Mouse (Mus musculus): ENCODE data around the gene Sln. TPM values are rescaled to one million over a fixed set of nuclear protein-coding genes. Genes with fewer than 3 reads are reported as not detected.
A peak's percentile ranks its signal among the peaks of the same experiment; 100 is the strongest.

The Sln gene
- polyA plus RNA-seq, 1 experiment: not detected

DNA sequence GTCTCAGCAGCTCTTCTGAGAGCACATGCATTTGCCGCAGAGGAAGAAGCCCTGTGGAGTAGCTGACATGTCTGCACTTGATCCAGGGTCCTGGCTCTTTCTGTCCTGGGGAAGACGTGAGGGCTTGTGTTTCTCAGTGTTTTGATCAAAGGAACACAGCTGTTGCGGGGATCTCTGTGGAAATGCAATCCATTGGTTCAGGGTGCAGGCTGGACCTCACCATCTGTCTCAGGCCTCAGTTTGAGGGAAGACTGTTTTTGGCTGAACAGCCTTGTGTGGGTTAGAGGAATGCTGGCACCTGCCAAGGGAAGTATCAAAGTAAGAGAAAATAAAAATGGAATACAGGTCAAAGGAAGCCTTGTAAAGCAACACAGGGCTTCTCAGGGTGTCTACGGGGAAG, 14.0 kb upstream of the Sln start:
- TF ChIP-seq POLR2AphosphoS2 (IDR thresholded peaks at IDR 0.05; ENCODE audit: insufficient read length, low read depth) (no peak), TCF3 (IDR thresholded peaks at IDR 0.05; ENCODE audit: insufficient read length, low read depth) (peak; percentile 14), TCF12 (IDR thresholded peaks at IDR 0.05; ENCODE audit: insufficient read depth, poor library complexity, severe bottlenecking) (peak; percentile 71), MYOG (IDR thresholded peaks at IDR 0.05; ENCODE audit: control insufficient read depth in 1 of 3, insufficient read depth in 1 of 3, insufficient read length in 2 of 3, low read depth in 2 of 3) (peak in 2 of 3 experiments; percentile 70 to 90), REST (IDR thresholded peaks at IDR 0.05; ENCODE audit: insufficient read depth, insufficient read length) (no peak), POLR2A (IDR thresholded peaks at IDR 0.05; ENCODE audit: insufficient read length, low read depth) (no peak), MYOD1 (IDR thresholded peaks at IDR 0.05; ENCODE audit: control insufficient read depth in 1 of 3, insufficient read length in 2 of 3, low read depth in 2 of 3) (peak; percentile 51 to 82 (median 61))
- Histone ChIP-seq H3K4me2 (ENCODE audit: low read depth) (no peak overlapping the region), H3K79me2 (ENCODE audit: control insufficient read depth, insufficient read depth) (no peaks in the 10 kb centered on the region)

DNA sequence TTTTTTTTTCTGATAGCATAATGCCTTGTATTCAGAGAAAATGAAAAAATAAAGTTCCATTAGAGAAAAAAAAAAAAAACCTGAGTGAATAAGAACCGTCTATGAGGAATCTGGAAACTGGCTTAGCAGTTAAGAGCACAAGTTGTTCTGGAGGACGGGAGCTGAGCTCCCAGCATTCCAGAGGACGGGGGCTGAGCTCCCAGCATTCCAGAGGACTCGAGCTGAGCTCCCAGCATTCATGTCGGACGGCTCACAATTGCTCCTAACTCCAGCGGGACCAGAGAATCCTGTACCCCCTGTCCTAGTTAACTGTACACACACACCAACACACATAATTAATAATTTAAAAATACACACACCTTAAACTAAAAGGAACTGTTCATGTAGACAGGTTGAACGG, 11.1 kb upstream of the Sln start:
- Histone ChIP-seq H3ac (ENCODE audit: control insufficient read depth, insufficient read length) (no peak overlapping the region), H3K27me3 (ENCODE audit: control insufficient read depth, insufficient read depth, insufficient read length) (no peaks in the 10 kb centered on the region), H3K36me3 (ENCODE audit: control insufficient read depth, insufficient read depth) (no peaks in the 10 kb centered on the region), H3K79me2 (ENCODE audit: control insufficient read depth, insufficient read depth) (no peaks in the 10 kb centered on the region), H3K4me2 (ENCODE audit: low read depth) (no peak overlapping the region), H3K4me3 (no peak overlapping the region)
- TF ChIP-seq TCF12 (IDR thresholded peaks at IDR 0.05; ENCODE audit: insufficient read depth, poor library complexity, severe bottlenecking) (no peak), POLR2AphosphoS2 (IDR thresholded peaks at IDR 0.05; ENCODE audit: insufficient read length, low read depth) (no peak), POLR2A (IDR thresholded peaks at IDR 0.05; ENCODE audit: insufficient read length, low read depth) (no peak), MYOD1 (IDR thresholded peaks at IDR 0.05; ENCODE audit: control insufficient read depth in 1 of 3, insufficient read length in 2 of 3, low read depth in 2 of 3) (no peak), MAX (IDR thresholded peaks at IDR 0.05; ENCODE audit: low read depth) (no peak), E2F4 (IDR thresholded peaks at IDR 0.05; ENCODE audit: insufficient read depth) (no peak), SRF (IDR thresholded peaks at IDR 0.05; ENCODE audit: control insufficient read depth, insufficient read length, low read depth) (no peak), USF1 (IDR thresholded peaks at IDR 0.05; ENCODE audit: low read depth) (no peak), CEBPB (IDR thresholded peaks at IDR 0.05; ENCODE audit: insufficient read depth, poor library complexity, severe bottlenecking) (no peak), TCF3 (IDR thresholded peaks at IDR 0.05; ENCODE audit: insufficient read length, low read depth) (no peak), REST (IDR thresholded peaks at IDR 0.05; ENCODE audit: insufficient read depth, insufficient read length) (no peak), MYOG (IDR thresholded peaks at IDR 0.05; ENCODE audit: control insufficient read depth in 1 of 3, insufficient read depth in 1 of 3, insufficient read length in 2 of 3, low read depth in 2 of 3) (no peak)

More for the DNA sequence above, 14.0 kb upstream of the Sln start:
- Histone ChIP-seq H3K27me3 (ENCODE audit: control insufficient read depth, insufficient read depth, insufficient read length) (no peaks in the 10 kb centered on the region), H3K36me3 (ENCODE audit: control insufficient read depth, insufficient read depth) (no peaks in the 10 kb centered on the region), H3K4me3 (no peak overlapping the region), H3ac (ENCODE audit: control insufficient read depth, insufficient read length) (no peak overlapping the region)

DNA sequence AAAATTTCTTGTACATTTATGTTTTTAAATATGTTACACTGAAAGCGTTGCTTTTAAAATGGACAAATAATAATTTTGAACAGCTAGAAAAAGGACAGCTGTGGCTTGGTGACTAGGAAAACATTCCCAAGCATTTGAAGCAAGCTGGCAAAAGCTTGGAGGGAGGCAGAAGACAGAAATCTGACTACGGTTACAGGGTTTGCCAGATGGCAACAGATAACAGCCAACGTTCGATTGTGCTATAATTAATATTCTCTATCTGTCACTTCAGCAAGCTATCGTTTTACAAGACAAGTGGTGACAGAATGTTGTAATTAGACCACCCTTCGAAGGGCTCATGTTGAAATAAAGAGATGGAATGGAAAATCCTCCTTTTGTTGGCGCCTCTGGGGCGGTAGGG, 1.4 kb upstream of the Sln start:
- Histone ChIP-seq H3K79me2 (ENCODE audit: control insufficient read depth, insufficient read depth) (no peaks in the 10 kb centered on the region), H3K36me3 (ENCODE audit: control insufficient read depth, insufficient read depth) (no peaks in the 10 kb centered on the region), H3K4me3 (no peak overlapping the region), H3K27me3 (ENCODE audit: control insufficient read depth, insufficient read depth, insufficient read length) (no peaks in the 10 kb centered on the region), H3K4me2 (ENCODE audit: low read depth) (no peak overlapping the region), H3ac (ENCODE audit: control insufficient read depth, insufficient read length) (no peak overlapping the region)
- TF ChIP-seq POLR2A (IDR thresholded peaks at IDR 0.05; ENCODE audit: insufficient read length, low read depth) (no peak), CEBPB (IDR thresholded peaks at IDR 0.05; ENCODE audit: insufficient read depth, poor library complexity, severe bottlenecking) (no peak), REST (IDR thresholded peaks at IDR 0.05; ENCODE audit: insufficient read depth, insufficient read length) (no peak), USF1 (IDR thresholded peaks at IDR 0.05; ENCODE audit: low read depth) (no peak), MYOD1 (IDR thresholded peaks at IDR 0.05; ENCODE audit: control insufficient read depth in 1 of 3, insufficient read length in 2 of 3, low read depth in 2 of 3) (no peak), POLR2AphosphoS2 (IDR thresholded peaks at IDR 0.05; ENCODE audit: insufficient read length, low read depth) (no peak), E2F4 (IDR thresholded peaks at IDR 0.05; ENCODE audit: insufficient read depth) (no peak), MYOG (IDR thresholded peaks at IDR 0.05; ENCODE audit: control insufficient read depth in 1 of 3, insufficient read depth in 1 of 3, insufficient read length in 2 of 3, low read depth in 2 of 3) (no peak), MAX (IDR thresholded peaks at IDR 0.05; ENCODE audit: low read depth) (no peak), TCF3 (IDR thresholded peaks at IDR 0.05; ENCODE audit: insufficient read length, low read depth) (no peak), SRF (IDR thresholded peaks at IDR 0.05; ENCODE audit: control insufficient read depth, insufficient read length, low read depth) (no peak), TCF12 (IDR thresholded peaks at IDR 0.05; ENCODE audit: insufficient read depth, poor library complexity, severe bottlenecking) (no peak)

GRCm38 (mm10) chr9:53852158-53852557, 2.2 kb downstream of the Sln start:
- no peak overlapping the region for H3K4me2 ChIP-seq (ENCODE audit: low read depth)
- H3K36me3 ChIP-seq (ENCODE audit: control insufficient read depth, insufficient read depth): no peaks in the 10 kb centered on the region
- H3ac ChIP-seq (ENCODE audit: control insufficient read depth, insufficient read length): no peak overlapping the region
- H3K27me3 ChIP-seq (ENCODE audit: control insufficient read depth, insufficient read depth, insufficient read length): no peaks in the 10 kb centered on the region
- no peaks in the 10 kb centered on the region for H3K79me2 ChIP-seq (ENCODE audit: control insufficient read depth, insufficient read depth)
- TF ChIP-seq TCF3 (IDR thresholded peaks at IDR 0.05; ENCODE audit: insufficient read length, low read depth) (no peak), MYOD1 (IDR thresholded peaks at IDR 0.05; ENCODE audit: control insufficient read depth in 1 of 3, insufficient read length in 2 of 3, low read depth in 2 of 3) (peak in 1 of 3 experiments; percentile 47), MYOG (IDR thresholded peaks at IDR 0.05; ENCODE audit: control insufficient read depth in 1 of 3, insufficient read depth in 1 of 3, insufficient read length in 2 of 3, low read depth in 2 of 3) (peak in 1 of 3 experiments; percentile 27)
- H3K4me3 ChIP-seq: no peak overlapping the region

DNA sequence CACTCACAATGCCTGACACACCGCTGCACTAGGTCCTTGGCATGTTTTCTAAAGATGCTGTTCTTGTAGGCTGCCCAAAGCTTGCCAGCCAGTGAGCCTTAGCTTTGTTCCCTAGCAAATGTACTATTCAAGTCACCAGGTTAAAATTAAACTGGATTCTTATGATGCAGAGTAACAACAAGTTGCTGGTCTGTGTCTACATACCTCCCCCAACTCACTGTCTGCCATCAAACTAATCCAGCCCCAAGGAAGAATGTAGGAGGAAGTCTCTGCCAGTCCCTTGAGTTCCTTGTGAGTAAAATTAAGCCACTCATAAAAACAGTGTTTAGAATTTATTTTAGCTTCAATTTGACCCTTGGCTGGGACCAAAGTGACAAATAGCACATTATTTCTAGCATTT, 3.7 kb downstream of the Sln start:
- Histone ChIP-seq H3ac (ENCODE audit: control insufficient read depth, insufficient read length) (no peak overlapping the region), H3K36me3 (ENCODE audit: control insufficient read depth, insufficient read depth) (no peaks in the 10 kb centered on the region), H3K4me3 (no peak overlapping the region), H3K79me2 (ENCODE audit: control insufficient read depth, insufficient read depth) (no peaks in the 10 kb centered on the region), H3K4me2 (ENCODE audit: low read depth) (no peak overlapping the region), H3K27me3 (ENCODE audit: control insufficient read depth, insufficient read depth, insufficient read length) (no peaks in the 10 kb centered on the region)
- TF ChIP-seq USF1 (IDR thresholded peaks at IDR 0.05; ENCODE audit: low read depth): no peak
- no peak for TF ChIP-seq MYOG (IDR thresholded peaks at IDR 0.05; ENCODE audit: control insufficient read depth in 1 of 3, insufficient read depth in 1 of 3, insufficient read length in 2 of 3, low read depth in 2 of 3)
- no peak for TF ChIP-seq MAX (IDR thresholded peaks at IDR 0.05; ENCODE audit: low read depth)
- no peak for TF ChIP-seq TCF3 (IDR thresholded peaks at IDR 0.05; ENCODE audit: insufficient read length, low read depth)
- TF ChIP-seq POLR2AphosphoS2 (IDR thresholded peaks at IDR 0.05; ENCODE audit: insufficient read length, low read depth): no peak
- no peak for TF ChIP-seq POLR2A (IDR thresholded peaks at IDR 0.05; ENCODE audit: insufficient read length, low read depth)
- no peak for TF ChIP-seq CEBPB (IDR thresholded peaks at IDR 0.05; ENCODE audit: insufficient read depth, poor library complexity, severe bottlenecking)
- no peak for TF ChIP-seq TCF12 (IDR thresholded peaks at IDR 0.05; ENCODE audit: insufficient read depth, poor library complexity, severe bottlenecking)
- no peak for TF ChIP-seq E2F4 (IDR thresholded peaks at IDR 0.05; ENCODE audit: insufficient read depth)
- TF ChIP-seq MYOD1 (IDR thresholded peaks at IDR 0.05; ENCODE audit: control insufficient read depth in 1 of 3, insufficient read length in 2 of 3, low read depth in 2 of 3): no peak
- TF ChIP-seq SRF (IDR thresholded peaks at IDR 0.05; ENCODE audit: control insufficient read depth, insufficient read length, low read depth): no peak
- no peak for TF ChIP-seq REST (IDR thresholded peaks at IDR 0.05; ENCODE audit: insufficient read depth, insufficient read length)

All from myocyte (in vitro differentiated cells).